Mouse (Mus musculus) thymus, adult 18-20 months (tissue): ENCODE results near the gene Megf11.

Experiments
- DNase-seq, 2 experiments: peaks; one replicate each; pipeline ENCODE4 v3.0.0; 2022; ENCODE audit warnings: mixed read lengths in 2 of 2

Megf11 gene

GRCm38 (mm10) chr9:64612121-64612983 is 226.9 kb downstream of the Megf11 start:
- DNase-seq, result no peak

DNA sequence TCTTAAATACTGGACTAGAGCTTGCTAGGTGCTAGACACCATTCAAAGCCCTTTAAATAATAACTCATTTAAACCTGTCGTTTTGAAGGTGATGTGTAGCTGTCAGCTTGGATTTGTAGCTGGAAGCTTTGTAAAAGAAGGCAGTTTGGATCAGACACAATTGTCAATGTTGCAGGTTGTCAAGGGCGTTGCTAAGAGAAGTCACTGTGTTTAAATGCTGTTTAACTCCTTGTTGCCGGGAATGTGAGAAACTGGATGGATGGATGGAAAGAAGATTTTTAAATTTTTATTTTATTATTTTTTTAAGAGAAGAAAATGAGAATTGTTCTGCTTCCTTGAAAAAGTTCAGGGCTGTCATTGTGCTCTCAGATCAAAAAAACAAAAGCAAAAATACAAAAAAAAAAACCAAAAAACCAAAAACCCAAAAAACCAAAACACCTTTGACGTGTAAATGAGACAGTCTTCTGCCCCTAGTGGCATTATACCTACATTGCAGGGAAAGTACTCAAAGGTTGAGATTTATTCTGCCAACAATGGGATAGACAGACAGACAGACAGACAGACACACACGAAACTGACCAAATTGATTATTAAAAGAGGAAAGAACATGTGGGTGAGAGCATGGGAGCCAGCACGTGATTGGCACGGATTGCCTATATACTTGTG is 227.7 kb downstream of the Megf11 start:
- DNase-seq, result no peak

GRCm38 (mm10) chr9:64617413-64617812 is 232.0 kb downstream of the Megf11 start:
- DNase-seq, result no peak

DNA sequence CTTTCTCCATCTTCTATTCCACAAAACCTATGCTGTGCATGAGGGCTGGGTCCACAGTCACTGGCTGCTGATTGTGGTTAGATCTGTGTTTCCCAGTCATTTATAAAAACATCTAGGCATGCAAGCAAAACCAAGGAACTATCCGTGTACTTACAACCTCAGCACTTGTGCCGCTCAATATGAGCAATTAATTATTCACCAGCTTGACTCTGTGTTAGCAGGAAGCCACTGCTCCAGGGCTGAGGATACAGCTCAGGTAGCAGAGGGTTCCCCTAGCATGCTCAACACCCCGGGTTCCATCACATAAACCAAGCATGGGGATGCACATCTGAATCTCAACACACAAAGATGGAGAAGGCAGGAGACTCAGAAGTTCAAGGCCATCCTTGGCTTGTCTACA is 233.0 kb downstream of the Megf11 start:
- no peak for DNase-seq

DNA sequence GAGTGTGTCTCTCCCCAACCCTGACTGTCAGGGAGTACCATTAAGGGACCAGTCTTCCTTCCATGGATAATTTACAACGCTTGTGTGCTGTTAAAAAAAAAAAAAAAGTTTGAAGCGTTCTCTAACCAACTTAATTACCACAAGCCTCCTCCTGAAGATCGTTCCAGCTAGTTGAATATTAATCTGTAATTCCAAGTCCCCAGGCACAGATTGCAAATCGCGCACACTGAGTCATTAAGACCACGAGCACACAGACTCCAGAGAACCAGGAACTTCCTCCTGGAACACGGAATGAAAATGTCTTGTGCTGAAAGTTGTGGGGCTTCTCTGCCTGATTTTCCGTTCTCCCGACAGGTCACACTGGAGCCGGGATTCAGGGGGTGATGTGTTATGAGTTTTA is 234.0 kb downstream of the Megf11 start:
- no peak for DNase-seq

DNA sequence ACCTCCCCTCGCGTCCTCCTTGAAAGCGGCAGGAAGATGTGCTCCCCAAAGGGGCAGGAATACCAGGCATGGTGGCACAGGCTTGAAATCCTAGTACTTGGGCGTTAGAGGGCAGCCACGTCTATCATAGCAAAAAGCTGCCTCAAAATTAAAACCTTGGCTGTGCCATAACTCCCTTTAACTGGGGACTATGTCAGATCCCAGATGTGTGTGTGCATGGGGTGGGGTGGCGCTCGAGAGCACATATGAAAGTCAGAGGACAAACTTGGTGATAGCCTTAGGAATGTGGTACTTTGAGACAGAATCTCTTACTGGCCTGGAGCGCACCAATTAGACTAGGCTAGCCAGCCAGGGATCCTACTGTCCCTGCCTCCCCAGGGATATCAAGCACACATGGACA is 235.2 kb downstream of the Megf11 start:
- no peak for DNase-seq

GRCm38 (mm10) chr9:64621499-64622296 is 236.3 kb downstream of the Megf11 start:
- no peak for DNase-seq

DNA sequence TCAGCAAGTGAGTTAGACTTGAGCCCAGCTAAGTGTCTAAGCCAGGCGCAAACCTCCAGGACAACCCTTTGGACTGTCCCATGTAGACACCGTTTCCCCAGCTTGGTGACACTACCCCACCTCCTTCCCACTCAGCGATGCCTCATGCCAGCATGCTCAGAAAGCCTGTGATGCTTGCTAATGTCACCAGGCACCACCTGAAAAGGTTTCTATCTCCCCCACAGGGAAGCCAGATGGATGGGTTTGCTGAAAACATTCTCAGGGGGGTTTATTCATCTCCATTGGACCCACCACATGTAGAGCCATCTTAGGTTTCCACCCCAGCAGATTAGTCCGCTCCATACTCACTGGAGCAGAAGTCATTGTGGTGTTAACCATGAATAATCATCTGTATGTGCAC is 237.9 kb downstream of the Megf11 start:
- no peak for DNase-seq

GRCm38 (mm10) chr9:64624536-64624935 is 239.1 kb downstream of the Megf11 start:
- DNase-seq, result no peak

DNA sequence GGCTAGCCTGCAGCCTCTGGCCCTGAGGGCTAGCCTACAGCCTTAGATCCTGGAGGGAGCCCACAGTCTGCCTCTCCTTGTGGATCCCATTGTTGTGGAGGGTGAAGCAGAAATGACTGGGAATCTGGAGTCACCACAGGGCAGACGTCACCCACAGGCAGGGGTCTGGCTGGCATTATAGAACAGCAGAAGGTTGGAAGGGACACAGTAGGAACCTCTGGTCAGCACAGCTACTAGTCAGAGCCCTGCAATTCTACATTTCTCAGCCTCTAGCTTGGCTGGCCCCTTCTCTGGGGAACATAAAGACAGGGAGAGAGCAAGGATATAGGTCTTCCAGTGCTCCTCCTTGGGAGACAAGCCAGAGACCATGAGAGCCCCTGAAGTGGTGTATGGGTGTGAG is 244.4 kb downstream of the Megf11 start:
- DNase-seq, result no peak

DNA sequence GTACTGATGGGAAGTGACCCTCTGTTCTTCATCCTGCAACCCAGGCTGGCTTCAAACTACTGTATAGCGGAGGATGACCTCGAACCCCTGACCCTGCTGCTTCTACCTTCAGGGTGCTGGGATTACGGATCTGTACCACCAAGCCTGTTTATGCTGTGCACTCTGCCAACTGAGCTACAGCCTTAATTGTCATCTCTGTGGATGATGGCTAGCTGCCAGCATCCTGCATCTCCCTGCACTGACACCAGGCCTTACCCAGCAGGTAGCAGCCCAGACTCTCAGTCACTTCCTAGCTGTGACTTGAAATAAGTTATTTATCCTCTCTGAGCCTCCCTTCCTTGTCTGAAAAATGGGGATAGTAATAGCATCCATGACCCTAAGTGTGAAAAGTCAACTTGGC is 247.7 kb downstream of the Megf11 start:
- DNase-seq, result no peak

- DNase-seq, result no peak
Measured at GRCm38 (mm10) chr9:64636111-64636510, 250.7 kb downstream of the Megf11 start.

DNA sequence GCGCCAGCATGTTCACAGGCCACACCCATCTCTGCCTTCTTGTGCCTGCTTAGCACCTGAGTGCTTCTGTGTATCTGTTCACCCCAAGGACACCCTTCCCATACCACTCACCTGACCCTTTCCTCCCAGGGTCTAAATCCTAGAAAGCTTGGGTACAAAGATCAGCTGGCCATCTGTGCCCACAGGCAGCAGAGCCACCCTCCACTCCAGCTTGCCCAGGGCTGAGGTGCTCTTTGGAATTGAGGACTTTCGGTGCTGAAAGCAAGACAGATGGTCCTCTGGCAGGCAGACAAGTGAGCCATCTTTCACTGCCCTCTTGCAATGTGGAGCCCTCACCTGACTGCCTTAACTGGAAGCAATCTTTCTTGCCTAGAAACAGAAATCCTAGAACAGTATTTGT is 251.5 kb downstream of the Megf11 start:
- DNase-seq, result no peak

GRCm38 (mm10) chr9:64638250-64638649 is 252.8 kb downstream of the Megf11 start:
- no peak for DNase-seq

GRCm38 (mm10) chr9:64639664-64640063 is 254.2 kb downstream of the Megf11 start:
- peak; percentile 2 to 4 for DNase-seq

- no peak for DNase-seq
Measured at GRCm38 (mm10) chr9:64644129-64644528, 258.7 kb downstream of the Megf11 start.

- DNase-seq, result no peak
Measured at GRCm38 (mm10) chr9:64645462-64645861, 260.0 kb downstream of the Megf11 start.

- DNase-seq, result no peak
Measured at GRCm38 (mm10) chr9:64649393-64649792, 264.0 kb downstream of the Megf11 start.

DNA sequence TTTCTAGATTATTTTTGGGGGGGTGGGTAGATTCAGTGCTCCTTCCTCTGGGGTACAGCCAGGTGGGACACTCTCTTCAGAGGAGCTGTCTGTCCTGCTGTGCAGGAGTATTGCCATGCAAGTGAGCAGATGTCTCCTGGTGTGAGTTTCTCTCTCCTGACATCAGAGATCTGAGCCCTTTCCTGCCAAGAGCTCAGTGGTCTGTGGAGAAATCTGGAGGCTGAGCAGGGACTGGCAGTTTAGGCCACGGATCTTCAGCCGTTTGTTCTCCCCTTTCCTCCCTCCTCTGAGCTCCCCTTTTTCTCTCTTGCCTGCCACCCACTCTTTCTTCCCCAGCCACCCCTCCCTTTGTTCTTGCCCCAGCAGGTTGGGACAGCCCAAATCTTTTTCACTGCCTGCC is 264.5 kb downstream of the Megf11 start:
- no peak for DNase-seq

GRCm38 (mm10) chr9:64651181-64651580 is 265.8 kb downstream of the Megf11 start:
- DNase-seq, result no peak

GRCm38 (mm10) chr9:64651689-64652088 is 266.3 kb downstream of the Megf11 start:
- DNase-seq, result no peak

DNA sequence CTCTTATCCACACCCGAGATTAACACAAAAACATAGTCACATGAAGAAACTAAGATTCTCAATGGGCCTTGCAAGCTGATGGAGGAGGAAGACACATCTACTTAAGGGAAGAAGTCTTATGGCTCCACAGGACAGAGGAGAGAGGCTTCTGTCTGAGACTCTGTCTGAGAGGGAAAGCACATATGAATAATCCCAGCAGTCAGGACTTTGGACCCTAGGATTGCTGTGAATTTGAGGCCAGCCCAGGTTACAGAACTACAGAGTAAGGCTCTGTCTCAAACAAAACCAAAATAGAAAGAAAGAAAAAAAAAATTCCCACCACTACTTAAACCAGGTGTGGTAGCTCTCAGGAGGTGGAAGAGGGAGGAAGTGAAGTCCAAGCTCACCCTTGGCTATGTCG is 266.7 kb downstream of the Megf11 start:
- no peak for DNase-seq

GRCm38 (mm10) chr9:64652841-64653361 is 267.5 kb downstream of the Megf11 start:
- DNase-seq, result no peak
